Mouse (Mus musculus) stomach, embryonic 16.5 days (tissue): ENCODE measurements at regions not wholly inside any gene's neighbourhood (a gene's known extent, or its start where the extent isn't known, plus 50 kb on each side); places are given as distances from the start of the nearest gene placed in this dataset.

ENCODE experiments used
- ATAC-seq: fragments of 200-750 bp; cut with Nextera tagmentation; 2 replicates; pipeline ENCODE4 v1.8.0; 2017; ENCODE audit warnings: moderate number of reproducible peaks, moderate TSS enrichment; ENCODE audit not compliant: insufficient read depth, low FRiP score
- H3K27ac ChIP-seq: fragments of 300-500 bp; sonication (generic); 2 replicates; pipeline ENCODE4 v1.5.1; 2014; ENCODE audit warnings: low read length
- H3K27me3 ChIP-seq: fragments of 300-500 bp; sonication (generic); 2 replicates; pipeline ENCODE4 v1.6.1; 2014; ENCODE audit warnings: low read length, control low read depth, mixed read lengths; ENCODE audit not compliant: control insufficient read depth, insufficient read depth
- H3K36me3 ChIP-seq: fragments of 300-500 bp; sonication (generic); 2 replicates; pipeline ENCODE4 v1.6.1; 2014; ENCODE audit warnings: low read length; ENCODE audit not compliant: control insufficient read depth, insufficient read depth
- H3K4me1 ChIP-seq: fragments of 300-500 bp; sonication (generic); 2 replicates; pipeline ENCODE4 v1.6.1; 2014; ENCODE audit warnings: low read length, control low read depth, mixed read lengths; ENCODE audit not compliant: control insufficient read depth, insufficient read depth
- H3K4me2 ChIP-seq: fragments of 300-500 bp; sonication (generic); 2 replicates; pipeline ENCODE4 v1.6.1; 2014; ENCODE audit warnings: low read depth, low read length, mixed read lengths
- H3K4me3 ChIP-seq: fragments of 300-500 bp; sonication (generic); replicated peaks from 2 replicates; pipeline ENCODE4 v1.5.1; 2014; ENCODE audit warnings: mild to moderate bottlenecking, low read length
- H3K9ac ChIP-seq: fragments of 300-500 bp; sonication (generic); 2 replicates; pipeline ENCODE4 v1.6.1; 2014; ENCODE audit warnings: low read length
- H3K9me3 ChIP-seq: fragments of 300-500 bp; sonication (generic); replicated peaks from 2 replicates; pipeline ENCODE4 v1.6.1; 2016; ENCODE audit warnings: low read length, control low read depth; ENCODE audit not compliant: control insufficient read depth
- WGBS: fragments of 180-500 bp; shearing (Covaris S2); extraction: QIAGEN DNeasy Blood & Tissue Kit; methylation state at CpG from one replicate; pipeline ENCODE4 v1.1.7; 2014; 5-methylcytosine and 5-hydroxymethylcytosine counted together

DNA sequence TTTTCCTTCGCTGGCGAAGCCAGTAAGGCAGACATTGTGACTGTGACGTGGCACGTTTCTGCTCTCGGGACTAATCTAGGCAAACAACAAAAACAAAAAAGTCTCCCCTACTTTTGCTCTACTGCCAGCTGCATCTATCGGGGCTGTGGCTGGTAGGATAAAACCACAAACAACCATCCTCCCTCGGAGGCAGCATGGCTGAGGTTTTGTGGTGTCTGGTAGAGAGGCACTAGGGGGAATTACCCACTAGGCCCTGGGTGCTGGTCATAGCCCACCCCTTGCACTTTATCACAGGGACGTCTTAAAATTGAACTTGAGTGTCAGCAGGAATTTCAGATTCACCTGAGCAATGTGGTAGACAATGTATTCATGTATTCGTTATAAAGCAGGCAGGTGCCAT, 925.3 kb downstream of the Diaph3 start:
- no peak overlapping the region for H3K4me2 ChIP-seq
- no peak overlapping the region for H3K9ac ChIP-seq
- no peak overlapping the region for H3K4me3 ChIP-seq
- no peaks in the 10 kb centered on the region for H3K9me3 ChIP-seq
- ATAC-seq: no peak
- no peak overlapping the region for H3K27ac ChIP-seq
- 79% methylated on average over 9 of the region's 9 CpGs for WGBS
- H3K4me1 ChIP-seq: no peaks in the 10 kb centered on the region
- no peaks in the 10 kb centered on the region for H3K36me3 ChIP-seq
- no peaks in the 10 kb centered on the region for H3K27me3 ChIP-seq

DNA sequence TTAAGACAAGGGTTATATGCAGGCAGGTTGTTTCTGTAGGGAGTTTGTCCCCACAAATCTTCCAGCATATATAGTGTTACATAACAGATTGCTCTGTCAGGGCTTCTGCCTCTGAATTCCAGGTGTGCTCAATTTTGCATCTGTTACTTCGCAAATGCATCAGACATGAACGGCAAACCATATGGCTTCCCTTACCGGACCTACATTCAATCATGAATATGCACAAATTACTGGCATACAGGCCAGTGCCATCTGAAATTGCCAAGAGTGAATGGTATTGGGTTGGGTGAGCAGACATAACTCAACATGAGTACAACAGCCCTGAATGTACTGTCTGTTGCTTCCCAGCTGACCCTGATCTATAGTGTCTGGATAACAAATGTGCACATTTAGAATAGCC, 929.4 kb downstream of the Diaph3 start:
- Histone ChIP-seq H3K27ac (no peak overlapping the region), H3K4me2 (no peak overlapping the region), H3K9ac (no peak overlapping the region), H3K4me1 (no peaks in the 10 kb centered on the region), H3K36me3 (no peaks in the 10 kb centered on the region), H3K4me3 (no peak overlapping the region), H3K9me3 (no peaks in the 10 kb centered on the region), H3K27me3 (no peaks in the 10 kb centered on the region)
- no peak for ATAC-seq
- WGBS: 83% methylated on average over 3 of the region's 3 CpGs

DNA sequence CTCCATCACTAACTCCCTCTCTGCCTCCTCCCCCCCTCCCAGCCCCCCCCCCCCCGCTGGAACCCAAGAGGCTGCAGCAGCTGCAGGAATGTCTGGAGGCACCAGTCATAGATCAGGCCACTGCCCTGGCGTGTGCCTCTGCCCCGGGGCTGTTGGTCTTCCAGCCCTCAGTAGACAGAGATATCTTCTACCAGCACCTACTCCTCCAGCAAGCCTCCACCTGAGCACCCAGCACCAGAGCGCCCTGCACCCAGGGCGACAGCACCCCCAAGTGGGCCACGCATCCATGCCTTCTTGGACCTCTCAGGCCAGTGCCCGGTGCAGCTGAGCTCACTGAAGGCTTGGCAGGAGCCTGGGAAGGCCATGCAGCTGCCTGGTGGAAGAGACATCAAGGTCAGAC, 936.5 kb downstream of the Diaph3 start:
- no peak for ATAC-seq
- no peaks in the 10 kb centered on the region for H3K9me3 ChIP-seq

DNA sequence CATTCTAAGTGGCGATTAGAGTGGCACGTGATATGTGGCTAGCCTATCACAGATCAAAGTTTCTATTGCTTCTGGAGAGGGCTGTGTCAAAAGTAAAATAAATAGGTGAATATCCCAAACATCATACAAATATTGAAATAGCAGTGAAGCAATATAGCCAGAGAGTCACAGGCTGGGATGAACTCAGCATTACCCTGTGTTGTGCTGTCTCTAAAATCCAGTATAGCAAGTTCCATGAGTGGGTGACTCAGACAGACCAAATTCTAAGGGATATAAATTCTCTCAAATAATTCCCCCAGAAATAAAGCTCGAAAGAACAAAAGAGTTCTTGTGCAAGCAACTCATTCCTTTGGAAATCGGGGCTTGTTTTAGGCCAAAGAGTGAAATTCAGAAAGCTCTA, 943.2 kb downstream of the Diaph3 start:
- H3K9me3 ChIP-seq: no peaks in the 10 kb centered on the region
- H3K27me3 ChIP-seq: no peaks in the 10 kb centered on the region
- no peaks in the 10 kb centered on the region for H3K4me1 ChIP-seq
- H3K36me3 ChIP-seq: no peaks in the 10 kb centered on the region
- 75% methylated on average over 4 of the region's 4 CpGs for WGBS
- H3K27ac ChIP-seq: peak overlapping the region; percentile 70; the same call in 1 of the 2 replicates
- peak; percentile 66 for ATAC-seq
- no peak overlapping the region for H3K9ac ChIP-seq
- H3K4me3 ChIP-seq: no peak overlapping the region
- no peak overlapping the region for H3K4me2 ChIP-seq

More for the DNA sequence above, 936.5 kb downstream of the Diaph3 start:
- Histone ChIP-seq H3K4me3 (no peak overlapping the region), H3K4me1 (no peaks in the 10 kb centered on the region), H3K36me3 (no peaks in the 10 kb centered on the region), H3K4me2 (no peak overlapping the region), H3K27me3 (no peaks in the 10 kb centered on the region), H3K27ac (no peak overlapping the region), H3K9ac (no peak overlapping the region)
- 66% methylated on average over 7 of the region's 7 CpGs for WGBS

DNA sequence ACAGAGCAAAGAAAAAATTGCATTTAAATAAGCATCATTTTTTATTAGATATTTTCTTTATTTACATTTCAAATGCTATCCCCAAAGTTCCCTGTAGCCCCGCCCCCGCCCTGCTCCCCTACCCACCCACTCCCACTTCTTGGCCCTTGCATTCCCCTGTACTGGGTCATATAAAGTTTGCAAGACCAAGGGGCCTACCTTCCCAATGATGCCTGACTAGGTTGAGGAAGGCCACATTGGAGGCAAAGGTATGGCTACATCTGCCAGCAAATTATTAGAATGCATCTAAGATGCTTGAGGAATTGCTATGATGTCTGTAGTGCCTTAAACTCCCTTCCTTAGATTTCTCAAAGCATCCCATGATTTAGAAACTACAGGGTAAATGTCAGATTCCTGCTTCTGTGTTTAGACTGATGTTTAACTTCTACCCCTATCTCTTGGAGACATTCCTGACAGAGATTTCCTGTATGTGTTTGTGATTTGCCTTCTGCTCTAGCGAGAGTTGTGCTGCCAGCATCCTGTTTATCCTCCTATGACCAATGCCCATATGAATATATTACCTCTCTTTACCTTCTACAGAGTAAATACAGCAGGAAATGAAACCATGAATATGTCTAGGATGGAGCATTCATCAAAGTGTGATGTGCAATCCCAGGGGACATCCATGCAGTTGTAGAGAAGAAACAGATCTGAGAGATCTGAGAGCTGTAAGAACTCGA, 956.2 kb downstream of the Diaph3 start:
- H3K27me3 ChIP-seq: no peaks in the 10 kb centered on the region
- no peak overlapping the region for H3K27ac ChIP-seq
- H3K9ac ChIP-seq: no peak overlapping the region
- H3K4me3 ChIP-seq: no peak overlapping the region
- H3K36me3 ChIP-seq: no peaks in the 10 kb centered on the region
- WGBS: 72% methylated on average over 4 of the region's 4 CpGs
- H3K4me2 ChIP-seq: no peak overlapping the region
- no peaks in the 10 kb centered on the region for H3K9me3 ChIP-seq
- H3K4me1 ChIP-seq: no peaks in the 10 kb centered on the region
- no peak for ATAC-seq

DNA sequence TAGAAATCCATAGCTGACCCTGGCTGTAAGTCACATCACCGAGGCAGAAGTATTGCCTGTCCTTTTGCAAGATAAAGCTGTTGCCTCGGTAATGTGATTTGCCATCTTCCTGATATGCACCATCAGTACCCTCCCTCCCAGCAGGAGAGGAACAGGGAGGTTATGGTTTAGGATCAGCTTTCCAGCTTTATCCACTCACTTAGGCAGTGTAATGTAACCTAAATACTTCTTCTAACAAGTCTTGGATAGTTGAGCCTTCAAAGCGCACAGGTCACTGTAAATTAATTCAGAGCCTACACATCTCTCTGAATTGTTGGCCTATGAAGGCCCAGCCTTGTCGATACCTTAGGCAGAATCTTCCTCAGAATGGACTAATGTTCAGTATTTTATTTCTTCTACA, 962.5 kb downstream of the Diaph3 start:
- H3K27me3 ChIP-seq: no peaks in the 10 kb centered on the region
- no peak overlapping the region for H3K4me3 ChIP-seq
- no peaks in the 10 kb centered on the region for H3K36me3 ChIP-seq
- no peak overlapping the region for H3K4me2 ChIP-seq
- H3K9me3 ChIP-seq: no peaks in the 10 kb centered on the region
- no peak for ATAC-seq
- 78% methylated on average over 4 of the region's 4 CpGs for WGBS
- no peak overlapping the region for H3K9ac ChIP-seq
- no peak overlapping the region for H3K27ac ChIP-seq
- H3K4me1 ChIP-seq: no peaks in the 10 kb centered on the region

DNA sequence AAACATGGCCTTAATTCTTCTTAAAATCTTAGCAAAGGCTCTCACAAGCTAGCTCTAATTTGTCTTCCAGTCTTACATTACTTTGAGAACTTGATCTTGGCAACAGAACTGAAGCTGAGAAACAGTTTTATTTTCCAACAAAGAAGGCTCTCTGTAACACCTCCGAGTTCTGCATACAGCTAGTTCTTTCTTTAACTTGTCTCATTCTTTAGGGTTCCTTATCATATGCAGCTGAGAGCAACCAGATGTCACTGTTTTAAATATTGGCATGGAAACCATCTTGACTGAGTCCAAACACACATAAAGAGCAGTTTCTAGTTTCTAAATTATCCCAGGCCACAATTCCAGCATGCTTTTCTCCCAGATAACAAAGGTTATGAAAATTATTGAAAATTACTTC, 969.9 kb downstream of the Diaph3 start:
- no peak overlapping the region for H3K9ac ChIP-seq
- no peak overlapping the region for H3K27ac ChIP-seq
- H3K4me1 ChIP-seq: no peaks in the 10 kb centered on the region
- H3K36me3 ChIP-seq: no peaks in the 10 kb centered on the region
- WGBS: 27% methylated on average over 1 of the region's 1 CpGs
- ATAC-seq: no peak
- no peak overlapping the region for H3K4me2 ChIP-seq
- H3K4me3 ChIP-seq: no peak overlapping the region
- H3K9me3 ChIP-seq: no peaks in the 10 kb centered on the region
- no peaks in the 10 kb centered on the region for H3K27me3 ChIP-seq

DNA sequence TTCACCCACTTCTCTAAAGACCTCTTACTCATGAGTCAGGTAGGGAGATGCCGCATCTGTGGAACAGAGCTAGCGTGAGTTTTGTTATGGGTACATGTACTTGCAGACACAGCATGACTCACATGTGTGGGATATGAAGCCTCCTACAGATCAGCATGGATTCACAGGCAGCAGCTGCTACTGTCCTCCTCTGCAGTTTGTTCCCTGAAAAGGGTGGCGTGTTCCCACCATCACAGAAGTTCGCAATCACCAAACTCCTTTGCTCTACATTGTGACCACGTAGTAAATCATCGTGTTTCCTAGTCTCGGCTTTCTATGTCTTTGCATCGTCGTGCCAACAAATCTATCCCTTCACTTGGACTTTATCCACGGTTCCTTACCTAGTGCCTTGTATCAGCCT, 981.9 kb downstream of the Diaph3 start:
- no peak overlapping the region for H3K4me3 ChIP-seq
- no peak for ATAC-seq
- no peaks in the 10 kb centered on the region for H3K4me1 ChIP-seq
- H3K4me2 ChIP-seq: no peak overlapping the region
- H3K27me3 ChIP-seq: no peaks in the 10 kb centered on the region
- H3K36me3 ChIP-seq: no peaks in the 10 kb centered on the region
- WGBS: 90% methylated on average over 10 of the region's 10 CpGs
- no peaks in the 10 kb centered on the region for H3K9me3 ChIP-seq
- H3K27ac ChIP-seq: no peak overlapping the region
- H3K9ac ChIP-seq: no peak overlapping the region

DNA sequence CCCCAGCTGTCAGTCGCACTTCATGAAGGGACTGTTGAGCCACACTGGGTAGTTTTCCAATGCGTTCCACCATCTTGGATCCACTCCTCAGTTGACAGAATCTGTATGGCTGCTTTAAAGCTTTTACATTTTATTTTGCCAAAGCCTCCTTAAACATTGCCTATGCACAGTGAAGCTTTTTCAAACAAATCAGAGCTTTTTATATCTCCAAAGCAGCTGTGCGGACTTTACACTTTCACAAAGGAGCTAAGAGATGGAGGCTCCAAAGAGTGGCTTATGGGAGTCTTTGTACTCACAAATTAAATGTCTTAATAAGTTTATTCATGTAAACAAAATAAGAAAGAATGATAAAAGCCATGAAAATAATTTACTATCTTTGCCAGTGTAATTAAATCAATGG, 986.3 kb downstream of the Diaph3 start:
- Histone ChIP-seq H3K36me3 (no peaks in the 10 kb centered on the region), H3K4me3 (no peak overlapping the region), H3K27ac (no peak overlapping the region), H3K4me2 (no peak overlapping the region), H3K9me3 (no peaks in the 10 kb centered on the region), H3K27me3 (no peaks in the 10 kb centered on the region), H3K4me1 (no peaks in the 10 kb centered on the region), H3K9ac (no peak overlapping the region)
- 93% methylated on average over 3 of the region's 3 CpGs for WGBS
- ATAC-seq: no peak
